Mouse (Mus musculus) hindbrain, postnatal 0 days (tissue): ENCODE results near the gene 9930104L06Rik. TPM values are rescaled to one million over a fixed set of nuclear protein-coding genes. Genes with fewer than 3 reads are reported as not detected.

ENCODE experiments used
- ATAC-seq: fragments of 200-750 bp; cut with Nextera tagmentation; 2 replicates; pipeline ENCODE4 v1.8.0; 2017; ENCODE audit warnings: mild to moderate bottlenecking, moderate TSS enrichment, moderate library complexity
- DNase-seq: peaks from one replicate; pipeline ENCODE4 v3.0.0-alpha.2; 2015; ENCODE audit warnings: low spot score
- H3K27ac ChIP-seq: fragments of 300-500 bp; sonication (generic); 2 replicates; pipeline ENCODE4 v1.5.1; 2014; ENCODE audit warnings: mild to moderate bottlenecking
- H3K27me3 ChIP-seq: fragments of 300-500 bp; sonication (generic); 2 replicates; pipeline ENCODE4 v1.6.1; 2014; ENCODE audit warnings: low read length, mixed read lengths; ENCODE audit not compliant: insufficient read depth
- H3K36me3 ChIP-seq: fragments of 300-500 bp; sonication (generic); 2 replicates; pipeline ENCODE4 v1.6.1; 2014; ENCODE audit warnings: low read length, mixed read lengths; ENCODE audit not compliant: insufficient read depth
- H3K4me1 ChIP-seq: fragments of 300-500 bp; sonication (generic); 2 replicates; pipeline ENCODE4 v1.6.1; 2014; ENCODE audit warnings: antibody characterized with exemption, low read length, mixed read lengths; ENCODE audit not compliant: insufficient read depth
- H3K4me2 ChIP-seq: fragments of 300-500 bp; sonication (generic); 2 replicates; pipeline ENCODE4 v1.6.1; 2014; ENCODE audit warnings: low read depth, mild to moderate bottlenecking, low read length, moderate library complexity, mixed read lengths
- H3K4me3 ChIP-seq: fragments of 300-500 bp; sonication (generic); 2 replicates; pipeline ENCODE4 v1.5.1; 2014; ENCODE audit warnings: low read length
- H3K9ac ChIP-seq: fragments of 300-500 bp; sonication (generic); replicated peaks from 2 replicates; pipeline ENCODE4 v1.6.1; 2014; ENCODE audit warnings: mild to moderate bottlenecking, low read length, moderate library complexity, mixed read lengths
- H3K9me3 ChIP-seq: fragments of 300-500 bp; sonication (generic); 2 replicates; pipeline ENCODE4 v1.6.1; 2016; ENCODE audit warnings: low read length, mixed read lengths
- CTCF ChIP-seq: IDR thresholded peaks from 2 replicates; pipeline ENCODE4 v1.5.1; 2016; ENCODE audit warnings: antibody characterized with exemption, control low read depth, low read depth
- WGBS: fragments of 180-500 bp; shearing (Covaris S2); extraction: QIAGEN DNeasy Blood & Tissue Kit; methylation state at CpG from one replicate; pipeline ENCODE4 v1.1.7; 2014; 5-methylcytosine and 5-hydroxymethylcytosine counted together
- polyA plus RNA-seq: library from polyadenylated mRNA; unstranded; fragments of >200 nt; fragmentation: Nextera tagmentation; extraction: Ambion mirVana; gene quantifications from 2 replicates; pipeline ENCODE4 v1.2.1, GENCODE M21; 2015
- total RNA-seq: library from RNA; depleted of rRNA; stranded (reverse); fragments of >200 nt; gene quantifications from 2 replicates; pipeline ENCODE4 v1.2.3, GENCODE M21; 2014

9930104L06Rik gene
- total and polyA plus RNA-seq, 2 experiments from 2014 or later, result 9.3 to 15.5 TPM

- H3K9me3 ChIP-seq, result no peaks in the 10 kb centered on the region
- 14% methylated on average over 18 of the region's 18 CpGs for WGBS
- no peaks in the 10 kb centered on the region for H3K36me3 ChIP-seq
- no peaks in the 10 kb centered on the region; the same call in 1 of the 2 replicates for H3K4me1 ChIP-seq
- no peak overlapping the region for H3K27ac ChIP-seq
- ATAC-seq (no peak), DNase-seq (no peak)
- no peak overlapping the region for H3K9ac ChIP-seq
- peaks cover 53% of the 10 kb centered on the region for H3K27me3 ChIP-seq
- no peak overlapping the region for H3K4me3 ChIP-seq
- TF ChIP-seq CTCF, result no peak
- H3K4me2 ChIP-seq, result no peak overlapping the region
These were observed 48.2 kb downstream of the 9930104L06Rik start for GRCm38 (mm10) chr4:124984871-124985670.

DNA sequence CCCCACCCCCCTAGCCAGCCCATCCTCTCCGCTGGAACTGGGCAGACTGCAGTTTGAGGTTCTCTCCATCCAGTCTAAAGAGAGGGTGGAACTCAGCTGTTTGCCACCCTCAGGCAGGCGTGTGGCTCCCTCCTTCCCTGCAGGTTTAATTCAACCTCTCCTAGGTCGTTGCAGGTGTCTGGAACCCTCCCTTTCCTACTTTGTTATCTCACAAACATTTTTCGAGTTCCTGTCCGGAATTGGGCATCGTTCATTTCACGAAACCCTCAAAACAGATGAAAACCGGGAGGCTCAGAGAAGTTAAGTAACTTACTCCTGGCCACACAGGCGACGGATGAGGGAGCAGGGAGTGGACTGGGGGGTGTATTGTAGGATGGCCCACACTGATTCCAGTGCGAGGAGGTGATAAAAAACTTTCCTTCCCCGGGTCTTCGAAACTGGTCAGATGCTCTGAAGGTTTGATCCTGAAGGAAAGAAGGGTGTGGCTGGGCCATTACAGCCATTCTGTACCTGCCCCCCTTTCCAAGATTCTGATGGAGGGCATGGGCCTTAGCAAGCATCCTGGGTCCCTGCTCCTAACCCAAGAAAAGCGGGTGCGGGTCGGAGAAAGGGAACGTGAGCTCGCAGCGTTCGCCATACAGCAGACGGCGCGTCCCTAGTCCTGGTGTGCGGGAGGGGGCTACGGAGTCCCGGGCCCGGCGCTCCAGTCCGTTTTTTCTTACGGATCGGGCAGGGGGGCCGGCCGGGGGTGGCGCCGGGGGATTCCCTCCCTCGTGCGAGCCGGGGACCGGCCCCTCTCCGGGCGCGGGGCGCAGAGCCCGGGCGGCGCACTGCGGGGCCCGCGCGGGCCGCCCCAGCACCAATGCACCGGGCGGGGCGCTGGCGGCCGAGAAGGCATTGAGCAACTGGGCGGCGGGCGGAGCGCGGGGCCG is 49.1 kb downstream of the 9930104L06Rik start, which contains the start of gene Rspo1:
Gene Rspo1 (plus strand): TSS at position 760 of the 932 bp plus-strand sequence.
- H3K27ac ChIP-seq, result no peak within 1 kb of the TSS
- no peak for TF ChIP-seq CTCF
- peaks cover 61% of the 10 kb centered on the region for H3K27me3 ChIP-seq
- ATAC-seq (no peak), DNase-seq (no peak)
- 0 out of 2 replicates have a peak within 1 kb of the TSS, but pooled peaks have one; percentile 18 for H3K9ac ChIP-seq
- no peaks in the 10 kb centered on the region for H3K9me3 ChIP-seq
- H3K4me2 ChIP-seq, result peak within 1 kb of the TSS; percentile 54
- H3K4me1 ChIP-seq, result no peaks in the 10 kb centered on the region; the same call in 1 of the 2 replicates
- H3K4me3 ChIP-seq, result peak within 1 kb of the TSS; percentile 29
- H3K36me3 ChIP-seq, result no peaks in the 10 kb centered on the region
- 2% methylated on average over 46 of the region's 62 CpGs for WGBS

DNA sequence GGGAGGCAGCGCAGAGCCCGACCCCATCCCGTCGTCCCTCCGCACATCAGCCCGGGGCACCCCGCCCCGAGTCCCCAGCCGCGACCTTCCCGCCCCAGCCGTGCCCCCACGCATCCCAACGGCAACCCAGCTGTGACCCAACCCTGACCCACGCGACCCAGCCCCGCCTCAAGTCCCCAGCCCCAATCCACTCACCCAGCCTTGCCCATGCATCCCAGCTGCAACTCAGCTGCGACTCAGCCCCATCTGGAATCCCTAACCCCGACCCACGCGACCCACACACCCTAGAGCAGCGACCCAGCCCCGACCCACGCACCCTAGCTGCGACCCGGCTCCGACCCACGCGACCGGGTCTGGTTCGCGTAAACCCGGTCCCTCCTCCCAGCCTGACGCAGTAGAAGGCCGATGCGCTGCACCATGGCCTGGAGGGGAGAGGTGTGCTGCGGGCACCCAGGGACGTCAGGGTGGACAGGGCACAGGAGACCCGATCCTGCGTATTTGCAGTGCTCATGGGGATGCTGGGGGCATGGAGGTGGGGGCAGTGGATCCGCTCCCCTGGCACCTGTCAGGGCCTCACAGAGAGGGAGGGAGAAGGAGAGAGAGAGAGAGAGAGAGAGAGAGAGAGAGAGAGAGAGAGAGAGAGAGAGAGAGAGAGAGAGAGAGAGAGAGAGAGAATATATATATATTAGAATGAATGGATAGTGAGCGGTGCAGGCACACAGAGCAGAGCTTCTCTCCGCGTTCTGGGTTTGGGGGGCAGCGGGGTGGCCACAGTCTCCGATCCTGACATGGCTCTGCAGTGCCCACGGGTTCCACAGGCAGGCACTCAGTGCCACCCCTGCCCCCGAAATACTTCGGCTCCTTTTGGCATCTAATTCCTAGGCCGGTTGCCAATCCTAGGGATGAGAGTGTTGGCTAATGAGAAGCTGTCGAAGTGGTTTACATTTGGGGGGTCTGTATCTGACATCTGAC is 50.2 kb downstream of the 9930104L06Rik start:
- Histone ChIP-seq H3K36me3 (no peaks in the 10 kb centered on the region), H3K4me3 (peak overlapping the region; percentile 29), H3K4me1 (no peaks in the 10 kb centered on the region; the same call in 1 of the 2 replicates), H3K4me2 (peak overlapping the region; percentile 54), H3K9me3 (no peaks in the 10 kb centered on the region), H3K9ac (0 out of 2 replicates have a peak overlapping the region, but pooled peaks have one; percentile 18), H3K27me3 (peaks cover 66% of the 10 kb centered on the region), H3K27ac (no peak overlapping the region)
- no peak for TF ChIP-seq CTCF
- WGBS, result 3% methylated on average over 49 of the region's 51 CpGs
- DNase-seq, result no peak
- no peak for ATAC-seq

GRCm38 (mm10) chr4:124987711-124988097 is 50.9 kb downstream of the 9930104L06Rik start:
- H3K4me3 ChIP-seq, result no peak overlapping the region
- no peaks in the 10 kb centered on the region for H3K36me3 ChIP-seq
- H3K4me2 ChIP-seq, result no peak overlapping the region
- H3K27me3 ChIP-seq, result peaks cover 66% of the 10 kb centered on the region
- no peak for ATAC-seq
- no peak overlapping the region for H3K9ac ChIP-seq
- no peak for DNase-seq
- H3K9me3 ChIP-seq, result no peaks in the 10 kb centered on the region
- no peak for TF ChIP-seq CTCF
- no peak overlapping the region for H3K27ac ChIP-seq
- H3K4me1 ChIP-seq, result no peaks in the 10 kb centered on the region; the same call in 1 of the 2 replicates
- WGBS, result 12% methylated on average over 10 of the region's 10 CpGs

- Histone ChIP-seq H3K36me3 (no peaks in the 10 kb centered on the region), H3K27ac (no peak overlapping the region), H3K4me2 (no peak overlapping the region), H3K27me3 (peaks cover 60% of the 10 kb centered on the region), H3K9ac (no peak overlapping the region), H3K4me3 (no peak overlapping the region), H3K9me3 (no peaks in the 10 kb centered on the region), H3K4me1 (no peaks in the 10 kb centered on the region; the same call in 1 of the 2 replicates)
- WGBS, result 19% methylated on average over 9 of the region's 9 CpGs
- DNase-seq, result no peak
- TF ChIP-seq CTCF, result no peak
- ATAC-seq, result no peak
These were observed 51.5 kb downstream of the 9930104L06Rik start for GRCm38 (mm10) chr4:124988382-124988781.
